In the genomic region with DNA sequence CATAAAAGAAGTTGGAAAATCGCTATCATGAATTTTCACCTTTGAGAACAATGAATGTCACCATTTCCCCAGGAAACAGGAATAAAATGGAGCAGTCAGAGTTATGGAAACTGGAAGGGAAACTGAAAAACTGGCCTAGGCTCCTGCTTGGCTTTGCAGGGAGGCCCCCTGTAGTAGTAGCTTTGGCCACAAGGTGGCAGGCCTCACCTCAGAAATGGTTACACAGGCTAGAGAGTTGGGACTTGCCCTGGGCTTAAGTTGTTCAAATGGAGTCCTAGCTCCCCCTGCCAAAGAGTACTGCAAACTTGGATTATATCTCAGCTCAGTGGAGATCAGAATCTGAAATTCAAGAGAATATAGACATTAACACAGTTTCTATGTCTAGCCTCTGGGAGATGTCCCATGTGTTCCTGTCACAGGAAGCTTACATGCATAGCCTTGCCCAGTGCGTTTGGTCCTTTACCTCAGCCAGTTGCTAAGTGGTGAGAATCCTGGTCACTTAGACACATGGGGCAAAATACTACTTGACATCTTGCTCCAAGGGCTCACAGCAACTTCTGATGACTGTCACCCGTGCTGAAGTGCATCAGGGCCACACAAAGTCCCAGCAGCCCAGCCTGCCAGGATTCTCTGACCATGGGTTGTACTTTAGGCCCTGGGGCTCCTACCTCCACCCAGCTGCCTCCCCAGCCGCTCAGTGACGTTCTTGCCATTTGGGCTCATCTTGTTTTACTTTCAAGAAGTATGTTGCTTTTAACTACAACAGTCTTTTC, we compare ENCODE assay signal across 8 mouse cellular contexts. TPM values are rescaled to one million over a fixed set of nuclear protein-coding genes. Genes with fewer than 3 reads are reported as not detected.
DNase-seq lines count a peak whose midpoint lies in the region; ATAC-seq and TF ChIP-seq lines count a peak whose summit lies in the region.

No protein-coding gene starts in this region.

- WGBS in hindbrain, postnatal 0 days = 48% methylated on average over 5 of the region's 5 CpGs

- DNase-seq in Patski (ENCODE audit: low read depth, low spot score) = peak; percentile 42
- peak; percentile 94 to 95 for DNase-seq in cerebellum, postnatal 25 days
- peak; percentile 79 to 86 for DNase-seq in frontal cortex, postnatal 36 days (ENCODE audit: low spot score in 2 of 2)
- peak; percentile 91 for DNase-seq in hindbrain, postnatal 0 days (ENCODE audit: low spot score)
- peak; percentile 77 for DNase-seq in left cerebral cortex, adult 11 months (ENCODE audit: low spot score)
- peak; percentile 88 to 90 for DNase-seq in right cerebral cortex, adult 2 months (ENCODE audit: low spot score in 2 of 2)
- peak; percentile 78 for DNase-seq in urinary bladder, postnatal 25 days (ENCODE audit: low spot score)

- H3K4me1 ChIP-seq in hindbrain, postnatal 0 days (ENCODE audit: insufficient read depth, low read length) = no peaks in the 10 kb centered on the region

- no peak overlapping the region for H3K4me2 ChIP-seq in hindbrain, postnatal 0 days (ENCODE audit: low read depth, low read length)

- no peak overlapping the region for H3K9ac ChIP-seq in hindbrain, postnatal 0 days (replicated peaks; ENCODE audit: low read length)

- peak; percentile 97 for TF ChIP-seq CTCF in Patski (IDR thresholded peaks at IDR 0.05)
- TF ChIP-seq CTCF in hindbrain, postnatal 0 days (IDR thresholded peaks at IDR 0.05; ENCODE audit: low read depth) = peak; percentile 95

- H3K36me3 ChIP-seq in hindbrain, postnatal 0 days (ENCODE audit: insufficient read depth, low read length) = peaks cover 22% of the 10 kb centered on the region

- no peak overlapping the region for H3K4me3 ChIP-seq in hindbrain, postnatal 0 days (ENCODE audit: low read length)

- POLR2A ChIA-PET in Patski (lab: Charles Lee) = interaction anchor here (1.1 kb wide), 2 partner anchors 13 to 146 kb away, joined by 3 to 5 read pairs; partner anchors contain the start of gene Nxn

- H3K9me3 ChIP-seq in hindbrain, postnatal 0 days (ENCODE audit: low read length) = no peaks in the 10 kb centered on the region

- CTCF ChIA-PET in Patski (lab: Charles Lee) = interaction anchor here (0.6 to 6.7 kb wide), 22 partner anchors 9 to 155 kb away, joined by 3 to 45 read pairs (median 4); partner anchors contain the start of genes Nxn and Timm22

- peak; percentile 81 for ATAC-seq in Patski
- peak; percentile 85 for ATAC-seq in hindbrain, postnatal 0 days
- peak; percentile 97 for ATAC-seq in megakaryocyte progenitor cell, adult 5-6 weeks (replicated peaks; ENCODE audit: poor library complexity)

- in situ Hi-C loops in Patski (cut with MboI; ENCODE audit: low pct_unique_long_range_greater_than_20kb) = loop anchor here (5.0 kb wide), 2 partner anchors 59 to 149 kb away; no protein-coding TSS in a partner anchor

- no peak overlapping the region for H3K27ac ChIP-seq in hindbrain, postnatal 0 days

- H3K27me3 ChIP-seq in Patski = no peaks in the 10 kb centered on the region
- H3K27me3 ChIP-seq in hindbrain, postnatal 0 days (ENCODE audit: insufficient read depth, low read length) = no peaks in the 10 kb centered on the region

RNA-seq across cellular contexts. Expression of gene Glod4, which starts 9.8 kb away (rescaled TPM):
- polyA plus RNA-seq in Patski (2021) = 151 TPM
- total RNA-seq in hindbrain, postnatal 0 days (2014; rRNA removed) = 34.2 and 39.8 TPM in 2 replicates
- polyA plus RNA-seq in hindbrain, postnatal 0 days (2015; fragmentation: Nextera tagmentation; extraction: Ambion mirVana) = 116 and 118 TPM in 2 replicates
- 83.9 and 84.1 TPM in 2 replicates for total RNA-seq in megakaryocyte progenitor cell, adult 5-6 weeks (2015)
- total RNA-seq in megakaryocyte progenitor cell, adult 5-6 weeks (2017) = 156 and 273 TPM in 2 replicates

RNA-seq across cellular contexts. Expression of gene Mrm3, which starts 9.8 kb away (rescaled TPM):
- 15.4 TPM for polyA plus RNA-seq in Patski (2021)
- 11.9 and 19.2 TPM in 2 replicates for total RNA-seq in hindbrain, postnatal 0 days (2014; rRNA removed)
- polyA plus RNA-seq in hindbrain, postnatal 0 days (2015; fragmentation: Nextera tagmentation; extraction: Ambion mirVana) = 22.5 and 22.8 TPM in 2 replicates
- total RNA-seq in megakaryocyte progenitor cell, adult 5-6 weeks (2015) = 16.3 and 21.1 TPM in 2 replicates
- 28.7 and 36.5 TPM in 2 replicates for total RNA-seq in megakaryocyte progenitor cell, adult 5-6 weeks (2017)

RNA-seq across cellular contexts. Expression of gene Gemin4, which starts 35.9 kb away (rescaled TPM):
- polyA plus RNA-seq in Patski (2021) = 4.4 TPM
- 14.8 and 17.4 TPM in 2 replicates for total RNA-seq in hindbrain, postnatal 0 days (2014; rRNA removed)
- 7.0 and 9.3 TPM in 2 replicates for polyA plus RNA-seq in hindbrain, postnatal 0 days (2015; fragmentation: Nextera tagmentation; extraction: Ambion mirVana)
- 12.3 and 23.4 TPM in 2 replicates for total RNA-seq in megakaryocyte progenitor cell, adult 5-6 weeks (2015)
- total RNA-seq in megakaryocyte progenitor cell, adult 5-6 weeks (2017) = 17.4 and 19.5 TPM in 2 replicates

RNA-seq across cellular contexts. Expression of gene Dbil5, which starts 35.9 kb away (rescaled TPM):
- polyA plus RNA-seq in Patski (2021) = 0.67 TPM
- total RNA-seq in hindbrain, postnatal 0 days (2014; rRNA removed) = not detected in 2 replicates
- 0.34 and 0.54 TPM in 2 replicates for polyA plus RNA-seq in hindbrain, postnatal 0 days (2015; fragmentation: Nextera tagmentation; extraction: Ambion mirVana)
- total RNA-seq in megakaryocyte progenitor cell, adult 5-6 weeks (2015) = not detected in 2 replicates
- 0.78 TPM in 1 of 2 replicates, not detected in the other for total RNA-seq in megakaryocyte progenitor cell, adult 5-6 weeks (2017)

Comparison
In these comparisons a context has a peak if more than half of its experiments do, and no peak if none do; other contexts are left out.
1. DNase-seq: peak in every context shown above with its lines; median percentile 94 in cerebellum, postnatal 25 days; 91 in hindbrain, postnatal 0 days; 89 in right cerebral cortex, adult 2 months; 82 in frontal cortex, postnatal 36 days; 78 in urinary bladder, postnatal 25 days; 77 in left cerebral cortex, adult 11 months; 42 in Patski.